Mouse (Mus musculus) forebrain, postnatal 0 days (tissue): Measurements from ENCODE around the gene Iqcn. TPM values are rescaled to one million over a fixed set of nuclear protein-coding genes. Genes with fewer than 3 reads are reported as not detected.

Experiments
- ATAC-seq: fragments of 200-750 bp; cut with Nextera tagmentation; 2 replicates; pipeline ENCODE4 v1.8.0; 2017; ENCODE audit warnings: mild to moderate bottlenecking, moderate library complexity
- DNase-seq: peaks from one replicate; pipeline ENCODE4 v3.0.0-alpha.2; 2015
- H3K27ac ChIP-seq: fragments of 300-500 bp; sonication (generic); 2 replicates; pipeline ENCODE4 v1.5.1; 2014; ENCODE audit warnings: low read depth, mild to moderate bottlenecking, antibody characterized with exemption, low read length, moderate library complexity, mixed read lengths
- H3K27me3 ChIP-seq: fragments of 300-500 bp; sonication (generic); 2 replicates; pipeline ENCODE4 v1.6.1; 2014; ENCODE audit warnings: mild to moderate bottlenecking, low read length, mixed read lengths; ENCODE audit not compliant: insufficient read depth
- H3K36me3 ChIP-seq: fragments of 300-500 bp; sonication (generic); 2 replicates; pipeline ENCODE4 v1.6.1; 2014; ENCODE audit warnings: mild to moderate bottlenecking, moderate library complexity; ENCODE audit not compliant: insufficient read depth
- H3K4me1 ChIP-seq: fragments of 300-500 bp; sonication (generic); 2 replicates; pipeline ENCODE4 v1.6.1; 2014; ENCODE audit warnings: antibody characterized with exemption; ENCODE audit not compliant: insufficient read depth
- H3K4me2 ChIP-seq: fragments of 300-500 bp; sonication (generic); 2 replicates; pipeline ENCODE4 v1.6.1; 2014; ENCODE audit warnings: low read depth, mild to moderate bottlenecking, moderate library complexity
- H3K4me3 ChIP-seq: fragments of 300-500 bp; sonication (generic); 2 replicates; pipeline ENCODE4 v1.5.1; 2014; ENCODE audit warnings: low read depth, low read length, mixed read lengths
- H3K9ac ChIP-seq: fragments of 300-500 bp; sonication (generic); 2 replicates; pipeline ENCODE4 v1.6.1; 2014; ENCODE audit warnings: mild to moderate bottlenecking
- H3K9me3 ChIP-seq: fragments of 300-500 bp; sonication (generic); 2 replicates; pipeline ENCODE4 v1.6.1; 2016; ENCODE audit warnings: low read length
- CTCF ChIP-seq: sonication (generic); IDR thresholded peaks from 2 replicates; pipeline ENCODE4 v1.5.1; 2016; ENCODE audit warnings: antibody characterized with exemption, control low read depth, low read depth
- WGBS: fragments of 180-500 bp; shearing (Covaris S2); extraction: QIAGEN DNeasy Blood & Tissue Kit; methylation state at CpG from one replicate; pipeline ENCODE4 v1.1.7; 2014; 5-methylcytosine and 5-hydroxymethylcytosine counted together
- polyA plus RNA-seq: library from polyadenylated mRNA; unstranded; fragments of >200 nt; fragmentation: Nextera tagmentation; extraction: Ambion mirVana; gene quantifications from 2 replicates; pipeline ENCODE4 v1.2.1, GENCODE M21; 2015
- total RNA-seq: library from RNA; depleted of rRNA; stranded (reverse); fragments of >200 nt; gene quantifications from 2 replicates; pipeline ENCODE4 v1.2.3, GENCODE M21; 2014

The Iqcn gene
- total and polyA plus RNA-seq, 2 experiments from 2014 or later = 0.08 to 0.33 TPM

- Histone ChIP-seq H3K4me1 (peaks cover 22% of the 10 kb centered on the region), H3K9me3 (no peaks in the 10 kb centered on the region), H3K9ac (peak overlapping the region; percentile 98), H3K36me3 (peaks cover 10% of the 10 kb centered on the region; the same call in 1 of the 2 replicates), H3K4me2 (peak overlapping the region; percentile 60), H3K27me3 (no peaks in the 10 kb centered on the region), H3K4me3 (peak overlapping the region; percentile 66), H3K27ac (peak overlapping the region; percentile 97)
- TF ChIP-seq CTCF = peak; percentile 2; the same call in 1 of the 2 replicates
- ATAC-seq = peak; percentile 26
- WGBS = 1% methylated on average over 58 of the region's 59 CpGs
- DNase-seq = peak; percentile 92
Measured at GRCm38 (mm10) chr8:70699834-70700554, 3.3 kb upstream of the Iqcn start.

GRCm38 (mm10) chr8:70700555-70700922 lies 2.7 kb upstream of the Iqcn start:
- peak; percentile 77 for TF ChIP-seq CTCF
- under 1% methylated on average over 20 of the region's 20 CpGs for WGBS
- peak; percentile 93 for DNase-seq
- Histone ChIP-seq H3K36me3 (peaks cover 10% of the 10 kb centered on the region; the same call in 1 of the 2 replicates), H3K4me1 (peaks cover 22% of the 10 kb centered on the region), H3K4me3 (peak overlapping the region; percentile 66), H3K4me2 (peak overlapping the region; percentile 60), H3K27ac (peak overlapping the region; percentile 97), H3K9ac (peak overlapping the region; percentile 98), H3K27me3 (no peaks in the 10 kb centered on the region), H3K9me3 (no peaks in the 10 kb centered on the region)
- ATAC-seq = peak; percentile 8

- peaks cover 21% of the 10 kb centered on the region for H3K4me1 ChIP-seq
- no peak for DNase-seq
- WGBS = 57% methylated on average over 10 of the region's 10 CpGs
Measured at GRCm38 (mm10) chr8:70701048-70701981, 1.9 kb upstream of the Iqcn start.

GRCm38 (mm10) chr8:70701982-70702841 lies 1.0 kb upstream of the Iqcn start:
- ATAC-seq = no peak
- Histone ChIP-seq H3K9ac (0 out of 2 replicates have a peak overlapping the region, but pooled peaks have one; percentile 6), H3K4me2 (peak overlapping the region; percentile 60), H3K4me1 (peaks cover 13% of the 10 kb centered on the region), H3K27me3 (no peaks in the 10 kb centered on the region), H3K4me3 (no peak overlapping the region), H3K9me3 (no peaks in the 10 kb centered on the region), H3K27ac (no peak overlapping the region), H3K36me3 (peaks cover 10% of the 10 kb centered on the region; the same call in 1 of the 2 replicates)
- WGBS = 75% methylated on average over 2 of the region's 2 CpGs
- TF ChIP-seq CTCF = no peak
- DNase-seq = no peak

More at GRCm38 (mm10) chr8:70701048-70701981, 1.9 kb upstream of the Iqcn start:
- Histone ChIP-seq H3K4me3 (peak overlapping the region; percentile 66), H3K4me2 (peak overlapping the region; percentile 60), H3K9ac (peak overlapping the region; percentile 98), H3K27me3 (no peaks in the 10 kb centered on the region), H3K9me3 (no peaks in the 10 kb centered on the region), H3K36me3 (peaks cover 10% of the 10 kb centered on the region; the same call in 1 of the 2 replicates), H3K27ac (peak overlapping the region; percentile 97)
- no peak for TF ChIP-seq CTCF
- no peak for ATAC-seq

GRCm38 (mm10) chr8:70702842-70703182 lies 445 bp upstream of the Iqcn start:
- Histone ChIP-seq H3K9me3 (no peaks in the 10 kb centered on the region), H3K4me3 (no peak overlapping the region), H3K9ac (no peak overlapping the region), H3K36me3 (peaks cover 10% of the 10 kb centered on the region; the same call in 1 of the 2 replicates), H3K4me1 (peaks cover 13% of the 10 kb centered on the region), H3K27ac (no peak overlapping the region), H3K4me2 (peak overlapping the region; percentile 60; the same call in 1 of the 2 replicates), H3K27me3 (no peaks in the 10 kb centered on the region)
- no peak for TF ChIP-seq CTCF
- no peak for ATAC-seq
- 73% methylated on average over 3 of the region's 3 CpGs for WGBS
- peak; percentile 36 for DNase-seq

- no peak for DNase-seq
Measured at GRCm38 (mm10) chr8:70708281-70708680, 5.0 kb downstream of the Iqcn start.

More at GRCm38 (mm10) chr8:70708281-70708680, 5.0 kb downstream of the Iqcn start:
- no peak for ATAC-seq
- 93% methylated on average over 14 of the region's 14 CpGs for WGBS
- no peaks in the 10 kb centered on the region for H3K27me3 ChIP-seq
- no peak overlapping the region for H3K27ac ChIP-seq
- H3K4me2 ChIP-seq = no peak overlapping the region
- H3K4me1 ChIP-seq = no peaks in the 10 kb centered on the region
- no peak for TF ChIP-seq CTCF
- no peak overlapping the region for H3K9ac ChIP-seq
- H3K36me3 ChIP-seq = peaks cover 10% of the 10 kb centered on the region
- no peak overlapping the region for H3K4me3 ChIP-seq
- H3K9me3 ChIP-seq = no peaks in the 10 kb centered on the region
